Mouse (Mus musculus) heart, adult 2 months (tissue): ENCODE results near the gene Trex2. TPM values are rescaled to one million over a fixed set of nuclear protein-coding genes. Genes with fewer than 3 reads are reported as not detected.

Experiments used
- DNase-seq, 2 experiments: peaks; one replicate each; pipeline ENCODE4 v3.0.0; 2021
- H3K27ac ChIP-seq: fragments of 200-600 bp; 2 replicates; pipeline ENCODE4 v1.8.1; 2022
- H3K27me3 ChIP-seq: fragments of 200-500 bp; 2 replicates; pipeline ENCODE4 v1.6.1; 2012; ENCODE audit warnings: mild to moderate bottlenecking, low read length, inconsistent platforms, mixed read lengths; ENCODE audit not compliant: control insufficient read depth, insufficient read depth
- H3K36me3 ChIP-seq: fragments of 200-500 bp; 2 replicates; pipeline ENCODE4 v1.6.1; 2012; ENCODE audit warnings: low read length, inconsistent platforms; ENCODE audit not compliant: control insufficient read depth, insufficient read depth
- H3K4me1 ChIP-seq: fragments of 200-500 bp; 2 replicates; pipeline ENCODE4 v1.6.1; 2011; ENCODE audit warnings: low read length; ENCODE audit not compliant: control insufficient read depth, insufficient read depth
- H3K4me3 ChIP-seq: fragments of 200-600 bp; 2 replicates; pipeline ENCODE4 v1.8.1; 2022
- H3K79me2 ChIP-seq: fragments of 200-500 bp; replicated peaks from 2 replicates; pipeline ENCODE4 v1.6.1; 2012; ENCODE audit warnings: mild to moderate bottlenecking, inconsistent platforms, low read length, moderate library complexity, mixed read lengths; ENCODE audit not compliant: control insufficient read depth, insufficient read depth
- H3K9ac ChIP-seq: fragments of 200-500 bp; 2 replicates; pipeline ENCODE4 v1.6.1; 2012; ENCODE audit warnings: low read depth, mild to moderate bottlenecking, control low read depth, inconsistent platforms, low read length, mixed read lengths
- CTCF ChIP-seq: fragments of 200-600 bp; IDR thresholded peaks from 2 replicates; pipeline ENCODE4 v1.8.1; 2022; ENCODE audit warnings: antibody characterized with exemption, mild to moderate bottlenecking, moderate library complexity
- EP300 ChIP-seq: fragments of 200-500 bp; IDR thresholded peaks from 2 replicates; pipeline ENCODE4 v1.6.1; 2011; ENCODE audit warnings: low read depth, low read length, control low read depth; ENCODE audit not compliant: insufficient read depth
- POLR2A ChIP-seq: fragments of 200-500 bp; IDR thresholded peaks from 2 replicates; pipeline ENCODE4 v1.6.1; 2011; ENCODE audit warnings: mild to moderate bottlenecking, low read depth, low read length, control low read depth; ENCODE audit not compliant: insufficient read depth
- WGBS: fragments of 180-500 bp; shearing (Covaris S2); methylation state at CpG from one replicate; pipeline ENCODE4 v1.1.7; 2018; 5-methylcytosine and 5-hydroxymethylcytosine counted together
- intact Hi-C: fragments of 180-260 bp; cut with DNase I; formaldehyde crosslinking; loops from one replicate; pipeline ENCODE4 v1.15.1; 2025
- polyA plus RNA-seq: library from polyadenylated mRNA; depleted of rRNA; stranded (reverse); fragments of >200 nt; gene quantifications from 2 replicates; pipeline ENCODE4 v1.2.3, GENCODE M21; 2012
- total RNA-seq, 2 experiments: library from RNA; stranded (reverse); gene quantifications; 2 replicates each; pipeline ENCODE4 v1.2.3; 2021

Trex2 gene
- total and polyA plus RNA-seq, 3 experiments, result not detected

DNA sequence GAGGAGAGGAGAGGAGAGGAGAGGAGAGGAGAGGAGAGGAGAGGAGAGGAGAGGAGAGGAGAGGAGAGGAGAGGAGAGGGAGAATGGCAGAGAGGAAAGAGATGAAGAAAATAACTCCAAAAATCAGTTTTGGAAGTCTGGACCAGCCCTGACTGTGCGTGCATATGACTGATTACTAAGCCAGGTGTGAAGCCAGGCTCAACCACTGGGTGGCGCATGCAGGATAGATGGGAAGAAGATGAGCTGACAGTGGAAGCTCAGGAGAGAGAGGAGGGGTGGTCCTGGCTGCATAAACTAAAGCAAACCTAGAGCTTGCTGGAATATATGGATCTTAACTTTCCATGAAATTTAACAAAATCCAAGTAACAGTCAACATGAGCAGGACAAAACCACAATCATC lies 16.8 kb upstream of the Trex2 start:
- intact Hi-C loops, result loop anchor here (1.0 to 10.0 kb wide), 4 partner anchors 41 to 447 kb away; no protein-coding TSS in a partner anchor
- Histone ChIP-seq H3K79me2 (no peaks in the 10 kb centered on the region), H3K4me3 (no peak overlapping the region), H3K9ac (no peak overlapping the region), H3K27ac (no peak overlapping the region), H3K4me1 (no peaks in the 10 kb centered on the region), H3K27me3 (no peaks in the 10 kb centered on the region), H3K36me3 (no peaks in the 10 kb centered on the region)
- TF ChIP-seq CTCF (peak; percentile 79), EP300 (no peak), POLR2A (no peak)
- WGBS, result 23% methylated on average over 2 of the region's 2 CpGs
- DNase-seq, result peak; percentile 35 to 77

DNA sequence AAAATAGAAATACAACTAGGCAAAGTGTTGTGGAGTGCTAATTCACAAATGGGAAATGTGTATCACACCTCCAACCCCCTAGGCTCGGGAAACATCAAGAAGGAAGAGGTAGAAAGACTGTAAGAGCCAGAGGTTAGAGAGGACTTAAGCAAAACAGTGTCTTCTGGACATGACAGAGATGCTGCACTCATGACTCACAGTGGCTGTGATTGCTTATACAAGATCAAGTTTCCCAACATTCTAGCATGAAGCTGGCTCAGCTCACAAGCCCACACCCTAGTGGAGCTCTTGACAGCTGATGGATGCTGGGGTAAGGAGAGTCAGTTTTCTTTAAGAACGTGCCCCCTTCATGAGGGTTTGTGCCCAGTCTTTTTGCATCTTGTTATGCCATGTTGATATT lies 6.3 kb upstream of the Trex2 start:
- TF ChIP-seq CTCF (no peak), POLR2A (no peak), EP300 (no peak)
- H3K4me3 ChIP-seq, result no peak overlapping the region
- H3K27ac ChIP-seq, result no peak overlapping the region
- no peaks in the 10 kb centered on the region for H3K4me1 ChIP-seq
- H3K9ac ChIP-seq, result no peak overlapping the region
- H3K79me2 ChIP-seq, result no peaks in the 10 kb centered on the region
- no peaks in the 10 kb centered on the region for H3K27me3 ChIP-seq
- intact Hi-C loops, result no loop called here
- 71% methylated on average over 2 of the region's 2 CpGs for WGBS
- no peak for DNase-seq
- no peaks in the 10 kb centered on the region for H3K36me3 ChIP-seq

GRCm38 (mm10) chrX:73432850-73433249 lies 2.3 kb downstream of the Trex2 start:
- Histone ChIP-seq H3K36me3 (no peaks in the 10 kb centered on the region), H3K4me3 (no peak overlapping the region), H3K27ac (no peak overlapping the region), H3K4me1 (no peaks in the 10 kb centered on the region), H3K9ac (no peak overlapping the region), H3K79me2 (no peaks in the 10 kb centered on the region), H3K27me3 (no peaks in the 10 kb centered on the region)
- no peak for DNase-seq
- intact Hi-C loops, result loop anchor here (5.0 kb wide), 1 partner anchor 121 kb away; no protein-coding TSS in a partner anchor
- 80% methylated on average over 5 of the region's 5 CpGs for WGBS
- no peak for TF ChIP-seq EP300
- no peak for TF ChIP-seq POLR2A

DNA sequence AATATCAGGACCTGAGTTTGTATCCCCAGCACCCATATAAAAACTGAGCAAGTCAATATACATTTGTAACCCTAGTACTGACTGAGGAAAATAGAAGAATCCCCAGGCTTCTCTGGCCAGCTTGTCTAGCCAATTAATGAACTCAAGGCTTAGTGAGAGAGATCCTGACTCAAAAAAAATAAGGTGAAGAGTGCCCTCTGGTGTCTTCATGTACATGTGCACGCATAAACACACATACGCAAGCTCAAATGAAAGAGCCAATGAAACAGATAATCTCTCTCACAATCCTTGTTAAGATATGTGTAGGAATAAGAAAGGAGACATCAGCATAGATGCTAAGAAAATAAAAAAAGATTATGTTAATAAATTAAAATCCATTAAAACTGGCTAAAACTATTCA lies 5.1 kb downstream of the Trex2 start:
- TF ChIP-seq CTCF (peak; percentile 51), EP300 (no peak), POLR2A (no peak)
- no peaks in the 10 kb centered on the region for H3K4me1 ChIP-seq
- H3K36me3 ChIP-seq, result no peaks in the 10 kb centered on the region
- H3K9ac ChIP-seq, result no peak overlapping the region
- intact Hi-C loops, result loop anchor here (5.0 kb wide), 1 partner anchor 118 kb away; no protein-coding TSS in a partner anchor
- DNase-seq, result no peak
- no peak overlapping the region for H3K27ac ChIP-seq
- no peaks in the 10 kb centered on the region for H3K79me2 ChIP-seq
- H3K27me3 ChIP-seq, result no peaks in the 10 kb centered on the region
- no peak overlapping the region for H3K4me3 ChIP-seq
- 77% methylated on average over 2 of the region's 2 CpGs for WGBS

DNA sequence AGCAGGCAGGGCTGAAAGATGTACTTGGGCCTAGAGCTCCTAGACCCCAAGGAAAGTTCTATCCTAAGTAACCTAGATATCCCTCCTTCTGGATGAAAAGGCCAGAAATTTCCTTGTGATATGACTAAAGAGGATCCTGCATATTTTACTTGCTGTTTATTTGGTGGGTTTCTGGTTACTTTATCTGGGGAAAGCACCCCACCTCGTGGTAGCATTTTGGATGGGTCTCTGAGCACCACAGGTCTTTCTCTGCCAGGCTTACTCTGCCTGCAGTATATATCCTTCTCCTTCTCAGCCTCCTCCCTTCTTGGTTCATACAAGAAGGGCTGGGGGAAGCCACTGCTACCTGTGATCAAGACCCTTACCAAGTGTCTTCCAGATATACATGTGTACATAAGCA lies 22.4 kb downstream of the Trex2 start:
- Histone ChIP-seq H3K27me3 (0 out of 2 replicates have a peak, but pooled peaks cover 3% of the 10 kb centered on the region), H3K4me1 (no peaks in the 10 kb centered on the region), H3K36me3 (no peaks in the 10 kb centered on the region), H3K79me2 (no peaks in the 10 kb centered on the region), H3K4me3 (no peak overlapping the region), H3K9ac (no peak overlapping the region), H3K27ac (no peak overlapping the region)
- no peak for TF ChIP-seq EP300
- TF ChIP-seq POLR2A, result no peak
- TF ChIP-seq CTCF, result no peak
- no peak for DNase-seq
- WGBS, result 18% methylated on average over 1 of the region's 1 CpGs
- intact Hi-C loops, result no loop called here

DNA sequence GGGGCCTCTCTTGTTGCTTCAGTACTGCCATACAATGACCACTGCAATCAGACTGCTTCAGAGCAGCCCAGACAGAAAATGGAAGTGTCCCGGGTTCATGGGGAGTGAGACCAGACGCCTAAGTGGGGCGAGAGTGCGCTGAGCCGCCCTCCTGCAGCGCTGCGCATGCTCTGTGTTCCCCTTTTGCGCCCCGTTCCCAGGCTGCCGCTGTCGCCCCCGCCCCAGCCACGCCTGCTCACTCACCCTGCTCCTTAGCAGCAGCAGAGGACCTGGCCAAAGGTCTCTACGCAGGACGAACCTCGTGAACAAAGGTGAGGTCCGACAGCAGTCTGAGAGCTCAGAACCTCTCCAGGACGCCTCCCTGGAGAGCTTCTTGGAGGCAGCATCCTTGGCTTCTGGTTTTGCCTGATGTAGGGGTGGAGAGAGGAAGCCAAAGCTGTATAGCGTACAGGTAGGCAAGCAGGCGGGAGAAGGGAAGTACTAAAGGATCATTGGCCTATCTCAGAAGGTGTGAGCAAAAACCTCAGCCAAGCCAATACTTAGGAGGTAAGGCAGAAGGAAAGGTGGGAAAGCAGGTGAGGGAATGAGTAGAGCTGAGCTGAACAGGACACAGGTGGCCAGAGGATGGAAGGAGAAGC lies 24.1 kb downstream of the Trex2 start, which contains the start of gene Zfp92:
Zfp92 (plus strand) TSS at position 217 of the 638 bp plus-strand sequence.
- H3K9ac ChIP-seq, result no peak within 1 kb of the TSS
- WGBS, result 10% methylated on average over 19 of the region's 20 CpGs

More for the DNA sequence above, 24.1 kb downstream of the Trex2 start, which contains the start of gene Zfp92:
- Histone ChIP-seq H3K79me2 (no peaks in the 10 kb centered on the region), H3K27me3 (0 out of 2 replicates have a peak, but pooled peaks cover 3% of the 10 kb centered on the region), H3K27ac (no peak within 1 kb of the TSS), H3K4me1 (no peaks in the 10 kb centered on the region), H3K4me3 (no peak within 1 kb of the TSS), H3K36me3 (no peaks in the 10 kb centered on the region)
- intact Hi-C loops, result no loop called here
- no peak for TF ChIP-seq CTCF
- TF ChIP-seq POLR2A, result no peak
- no peak for TF ChIP-seq EP300
- no peak for DNase-seq
